Mouse (Mus musculus): ENCODE measurements around the gene Sod2.
"Not testable (repeated sequence)": the region's sequence is repeated elsewhere in the genome, so short reads cannot be mapped to it uniquely, and the experiment has no call there.

Gene Sod2

GRCm38 (mm10) chr17:13006546-13006945, at the start of gene Sod2:
Sod2 (plus strand) TSS chr17:13006846.
- in situ Hi-C loops (cut with MboI, MseI): not testable (repeated sequence)

DNA sequence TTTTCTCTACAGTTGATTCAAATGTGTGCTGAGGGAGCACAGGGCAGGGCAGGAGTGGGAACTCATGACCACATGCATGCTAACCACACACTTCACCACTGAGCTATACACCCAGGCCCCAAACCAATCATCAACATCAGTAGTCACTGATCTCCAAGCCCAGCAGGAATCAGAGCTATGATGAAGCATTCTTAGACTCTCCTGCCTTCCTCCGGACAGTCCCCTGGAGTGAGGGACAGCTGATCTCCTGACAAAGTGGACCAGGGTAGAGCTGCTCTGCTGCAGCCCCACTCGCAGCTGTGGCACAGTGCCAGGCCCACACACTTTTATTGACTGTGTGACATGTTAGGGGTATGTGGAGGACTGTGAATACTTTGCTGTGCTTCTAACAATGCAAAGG, 47.3 kb upstream of the Sod2 start:
- in situ Hi-C loops (cut with MboI, MseI): not testable (repeated sequence)

- in situ Hi-C loops (cut with MboI, MseI): loop anchor here (5.0 kb wide), 1 partner anchor 38 kb away; no protein-coding TSS in a partner anchor
Measured at GRCm38 (mm10) chr17:12960331-12960873, 46.2 kb upstream of the Sod2 start, which contains the start of gene Acat2. Acat2 (minus strand) TSS chr17:12960747.

DNA sequence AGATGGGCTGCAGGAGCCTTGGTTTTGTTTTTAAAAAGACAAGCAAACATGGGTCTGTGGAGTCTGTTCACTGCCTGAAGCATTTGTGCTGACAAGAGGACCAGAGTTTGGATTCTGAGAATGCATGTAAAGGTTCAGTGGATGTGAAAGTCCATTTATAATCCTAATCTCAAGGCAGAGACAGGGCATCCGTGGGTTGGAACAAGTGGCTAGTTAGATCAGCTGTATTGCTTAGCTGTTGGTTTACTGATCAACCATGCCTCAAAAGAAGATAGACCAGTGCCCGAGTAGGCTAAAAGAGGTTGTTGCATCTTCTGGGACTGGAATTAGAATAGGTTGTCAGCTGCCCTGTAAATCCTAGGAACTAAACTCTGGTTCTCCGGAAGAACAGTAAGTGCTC, 43.2 kb upstream of the Sod2 start:
- in situ Hi-C loops (cut with MboI, MseI): loop anchor here (5.0 kb wide), 1 partner anchor 41 kb away; no protein-coding TSS in a partner anchor

GRCm38 (mm10) chr17:12967173-12967572, 39.5 kb upstream of the Sod2 start:
- in situ Hi-C loops (cut with MboI, MseI): no loop called here

GRCm38 (mm10) chr17:12973851-12974250, 32.8 kb upstream of the Sod2 start:
- in situ Hi-C loops (cut with MboI, MseI): no loop called here

GRCm38 (mm10) chr17:12978546-12978945, 28.1 kb upstream of the Sod2 start:
- in situ Hi-C loops (cut with MboI, MseI): no loop called here

- in situ Hi-C loops (cut with MboI, MseI): no loop called here
Measured at GRCm38 (mm10) chr17:12983988-12984387, 22.7 kb upstream of the Sod2 start.

DNA sequence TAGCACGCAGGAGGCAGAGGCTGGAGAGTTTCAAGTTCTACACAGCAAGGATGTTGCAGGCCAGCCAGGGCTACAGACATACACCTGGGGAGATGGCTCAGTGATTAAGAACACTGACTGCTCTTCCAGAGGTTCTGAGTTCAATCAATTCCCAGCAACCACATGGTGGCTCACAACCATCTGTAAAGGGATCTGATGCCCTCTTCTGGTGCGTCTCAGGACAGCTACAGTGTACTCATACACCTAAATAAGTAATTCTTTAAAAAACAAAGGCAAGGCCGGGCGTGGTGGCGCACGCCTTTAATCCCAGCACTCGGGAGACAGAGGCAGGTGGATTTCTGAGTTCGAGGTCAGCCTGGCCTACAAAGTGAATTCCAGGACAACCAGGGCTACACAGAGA, 18.6 kb upstream of the Sod2 start:
- in situ Hi-C loops (cut with MboI, MseI): not testable (repeated sequence)

DNA sequence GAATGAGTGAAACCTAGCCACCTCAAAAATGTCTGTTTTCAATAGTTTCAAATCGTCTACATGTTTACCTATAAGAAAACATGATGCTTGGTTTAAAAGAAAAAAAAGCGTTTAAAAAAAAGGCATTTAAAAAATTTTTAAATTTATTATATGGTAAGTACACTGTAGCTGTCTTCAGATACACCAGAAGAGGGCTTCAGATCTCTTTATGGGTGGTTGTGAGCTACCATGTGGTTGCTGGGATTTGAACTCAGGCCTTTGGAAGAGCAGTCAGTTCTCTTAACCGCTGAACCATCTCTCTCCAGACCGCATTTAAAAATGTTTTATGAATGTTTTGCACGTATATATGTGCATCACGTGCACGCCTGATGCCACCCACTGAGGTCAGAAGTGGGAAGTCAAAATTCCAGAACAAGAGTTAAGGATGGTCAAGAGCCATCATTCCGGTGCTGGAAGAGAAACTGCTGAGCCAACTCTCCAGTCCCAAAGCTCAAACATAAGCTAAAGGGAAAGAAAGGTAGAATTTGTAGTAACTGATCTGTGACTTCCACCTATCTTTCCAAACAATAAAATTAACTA, 16.0 kb upstream of the Sod2 start:
- in situ Hi-C loops (cut with MboI, MseI): no loop called here

- in situ Hi-C loops (cut with MboI, MseI): no loop called here
Measured at GRCm38 (mm10) chr17:12991194-12991634, 15.4 kb upstream of the Sod2 start.

DNA sequence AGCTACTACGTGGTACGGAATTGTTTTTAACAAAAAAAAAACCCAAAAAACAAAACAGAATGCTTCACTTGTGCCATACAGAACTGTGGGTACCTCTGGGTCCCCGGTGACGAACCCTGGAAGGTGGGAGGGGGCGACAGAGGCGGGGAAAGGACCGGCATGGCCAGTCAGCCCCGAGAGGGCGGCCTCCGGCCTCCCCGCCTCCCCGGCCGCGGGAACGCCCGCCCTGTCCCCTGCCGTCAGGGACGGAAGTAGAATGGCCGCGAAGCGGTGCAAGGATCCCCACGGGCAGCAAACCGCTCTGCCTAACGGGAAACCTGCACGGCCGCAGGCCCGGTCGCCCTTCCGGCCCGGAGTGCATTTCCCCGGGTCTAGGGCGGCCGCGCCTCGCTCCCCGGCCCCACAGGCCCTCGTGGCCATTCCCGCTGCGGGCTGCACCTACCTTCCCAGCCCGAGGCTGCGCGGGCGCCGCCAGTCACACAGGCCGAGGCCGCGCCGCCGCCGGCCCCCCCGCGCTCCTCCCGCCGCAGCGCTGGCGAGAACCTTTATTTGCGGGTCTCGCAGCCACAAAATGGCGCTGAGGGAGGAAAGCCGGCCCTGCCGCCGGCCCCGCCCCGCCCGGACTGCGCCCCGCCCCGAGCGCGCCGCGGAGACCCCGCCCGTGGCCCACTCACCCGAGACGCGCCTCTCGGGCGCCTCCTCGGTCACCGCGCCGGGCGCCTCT, 14.8 kb upstream of the Sod2 start:
- in situ Hi-C loops (cut with MboI, MseI): no loop called here

DNA sequence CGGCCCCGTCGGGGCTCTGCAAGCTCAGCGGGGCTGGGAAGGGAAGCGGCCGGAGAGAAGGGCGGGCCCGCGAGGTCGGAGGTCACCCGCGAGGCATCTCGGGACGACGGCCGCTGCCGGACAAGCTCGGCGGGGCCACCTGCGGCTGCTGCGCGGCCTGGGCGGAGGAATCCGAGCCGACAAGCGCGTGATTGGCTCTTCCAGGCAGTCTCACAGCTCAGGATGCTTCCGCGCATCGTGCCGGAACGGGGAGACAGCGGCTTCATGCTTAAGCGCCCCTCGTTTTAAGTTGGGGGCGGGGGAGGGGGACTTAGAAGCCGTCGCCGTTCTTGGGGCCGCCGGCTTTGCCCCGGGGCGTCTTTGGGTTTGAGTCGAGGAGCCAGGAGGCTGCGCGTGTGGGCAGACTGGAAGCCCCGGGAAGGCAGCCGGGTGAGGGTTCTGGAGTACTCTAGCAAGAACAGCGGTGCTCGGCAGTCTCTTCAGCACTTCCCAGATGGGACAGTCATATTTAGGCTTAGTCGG, 14.1 kb upstream of the Sod2 start:
- in situ Hi-C loops (cut with MboI, MseI): no loop called here

GRCm38 (mm10) chr17:12994069-12994468, 12.6 kb upstream of the Sod2 start, which contains the start of gene Wtap:
Wtap (minus strand) TSS chr17:12994169.
- in situ Hi-C loops (cut with MboI, MseI): no loop called here

DNA sequence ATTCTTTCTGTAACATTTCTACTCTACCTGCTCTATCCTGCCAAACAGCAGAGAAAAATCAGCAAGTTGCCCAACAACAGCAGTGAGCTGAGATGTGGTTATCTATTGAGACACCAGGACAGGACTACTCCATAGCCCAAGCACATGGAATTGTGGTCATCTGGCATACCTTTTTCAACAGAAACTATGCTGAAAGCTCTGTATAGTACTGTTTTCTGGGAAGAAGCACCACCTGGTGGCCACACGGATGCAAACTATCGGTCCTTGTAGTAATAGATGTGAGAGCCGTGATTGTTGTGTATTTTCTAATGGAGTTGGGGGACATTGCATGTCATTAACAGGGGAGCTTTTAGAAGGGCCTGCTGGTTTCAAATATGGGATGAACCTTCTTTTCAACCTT, 10.3 kb upstream of the Sod2 start:
- in situ Hi-C loops (cut with MboI, MseI): no loop called here

DNA sequence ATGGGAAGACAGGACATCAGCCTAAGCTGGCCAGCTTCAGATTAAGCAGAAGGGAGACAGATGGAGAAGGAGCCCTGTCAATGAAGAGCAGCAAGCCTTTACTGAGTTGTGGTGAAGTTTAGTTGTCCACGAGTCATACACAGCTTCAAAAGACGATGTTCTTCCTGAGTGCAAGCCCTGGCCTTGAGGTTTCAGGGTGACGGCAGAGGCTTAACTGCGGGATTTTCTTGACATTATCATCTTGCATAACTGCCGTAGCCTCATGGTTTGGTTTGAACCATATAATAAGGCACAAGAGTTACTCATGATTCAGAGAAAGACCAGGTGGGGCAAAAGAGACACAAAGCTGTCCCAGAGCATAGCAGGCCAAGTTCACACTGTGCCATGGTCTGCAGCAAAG, 8.8 kb upstream of the Sod2 start:
- in situ Hi-C loops (cut with MboI, MseI): no loop called here

DNA sequence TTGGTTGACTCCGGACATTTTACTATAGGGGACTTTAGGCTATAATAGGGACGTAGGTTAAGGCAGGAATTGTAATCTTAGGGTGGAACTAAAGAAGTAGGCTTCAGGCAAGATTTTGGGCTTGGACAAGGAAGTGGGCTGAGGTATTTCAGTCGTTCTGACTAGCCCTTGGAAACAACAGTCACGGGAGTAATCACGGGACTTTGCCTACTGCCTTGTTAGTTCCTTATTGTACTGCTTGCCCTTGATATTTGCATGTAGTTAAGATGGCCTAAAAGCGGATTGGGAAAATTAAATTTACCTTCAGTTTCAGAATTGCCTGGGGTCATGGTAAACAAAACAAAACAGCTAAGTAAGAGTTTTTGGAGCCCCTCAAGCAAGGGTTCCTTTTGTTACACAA, 7.6 kb upstream of the Sod2 start:
- in situ Hi-C loops (cut with MboI, MseI): no loop called here

DNA sequence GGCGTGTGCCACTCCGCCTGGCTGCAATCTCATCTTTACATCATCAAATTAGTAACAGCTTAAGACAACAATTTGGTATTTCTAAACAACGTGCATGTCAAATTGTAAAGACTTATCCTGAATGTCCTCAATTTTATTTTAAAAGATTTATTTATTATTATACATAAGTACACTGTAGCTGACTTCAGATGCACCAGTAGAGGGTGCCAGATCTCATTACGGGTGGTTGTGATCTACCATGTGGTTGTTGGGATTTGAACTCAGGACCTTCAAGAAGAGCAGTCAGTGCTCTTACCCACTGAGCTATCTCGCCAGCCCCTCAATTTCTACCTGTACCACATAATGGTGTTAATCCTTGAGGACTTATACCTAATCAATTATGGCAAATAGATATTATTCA, 4.4 kb upstream of the Sod2 start:
- in situ Hi-C loops (cut with MboI, MseI): not testable (repeated sequence)

GRCm38 (mm10) chr17:13004436-13004835, 2.2 kb upstream of the Sod2 start:
- in situ Hi-C loops (cut with MboI, MseI): not testable (repeated sequence)

- in situ Hi-C loops (cut with MboI, MseI): no loop called here
Measured at GRCm38 (mm10) chr17:13006984-13007383, 338 bp downstream of the Sod2 start.

DNA sequence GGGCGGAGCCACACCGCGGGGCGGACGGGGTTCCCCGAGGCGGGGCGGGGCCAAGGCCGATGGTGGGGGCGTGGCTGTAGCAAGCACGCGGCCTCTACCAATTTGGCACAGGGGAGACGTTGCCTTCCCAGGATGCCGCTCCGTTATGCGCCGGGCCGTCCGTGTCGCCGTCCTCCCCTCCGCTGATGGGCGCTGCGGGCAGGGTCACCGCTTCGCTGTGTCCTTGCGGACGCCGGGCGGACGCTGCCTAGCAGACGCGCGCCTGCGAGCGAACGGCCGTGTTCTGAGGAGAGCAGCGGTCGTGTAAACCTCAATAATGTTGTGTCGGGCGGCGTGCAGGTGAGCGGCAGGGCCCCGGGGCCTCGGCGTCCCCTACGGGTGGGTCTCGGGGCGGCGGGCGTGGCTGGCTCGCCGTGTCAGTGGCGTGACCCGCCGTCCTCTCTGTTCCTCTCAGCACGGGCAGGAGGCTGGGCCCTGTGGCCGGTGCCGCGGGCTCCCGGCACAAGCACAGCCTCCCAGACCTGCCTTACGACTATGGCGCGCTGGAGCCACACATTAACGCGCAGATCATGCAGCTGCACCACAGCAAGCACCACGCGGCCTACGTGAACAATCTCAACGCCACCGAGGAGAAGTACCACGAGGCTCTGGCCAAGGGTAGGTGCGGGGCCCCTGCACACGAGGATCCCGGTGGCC, 1.2 kb downstream of the Sod2 start:
- in situ Hi-C loops (cut with MboI, MseI): no loop called here

DNA sequence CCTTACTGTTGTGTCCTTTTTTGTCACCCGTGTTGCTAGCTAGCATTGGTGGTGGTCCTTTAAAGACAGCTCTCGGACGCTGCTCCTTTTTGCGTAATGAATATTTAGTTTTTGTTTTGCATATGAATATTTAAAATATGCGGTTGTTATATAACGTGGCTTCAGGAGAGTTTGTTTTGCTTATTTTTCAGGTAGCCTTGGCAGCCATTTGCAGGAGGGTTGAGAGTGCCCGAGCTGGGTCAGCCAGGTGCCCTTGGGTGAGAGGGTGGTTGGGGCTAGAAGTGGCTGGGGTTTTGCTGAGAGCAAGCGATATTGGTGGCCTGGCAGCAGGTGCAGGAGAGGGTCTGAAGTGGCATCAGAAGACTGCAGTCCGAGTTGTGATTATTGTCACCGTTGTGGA, 1.9 kb downstream of the Sod2 start:
- in situ Hi-C loops (cut with MboI, MseI): no loop called here
